Mouse (Mus musculus) G1E (cell line): Measurements from ENCODE around the gene Aldh3b2.

Experiments
- CTCF ChIP-seq: IDR thresholded peaks from 2 replicates; pipeline ENCODE4 v1.5.1; 2012; ENCODE audit warnings: low read depth, low read length, inconsistent platforms, mixed read lengths
- GATA1 ChIP-seq: IDR thresholded peaks from 2 replicates; pipeline ENCODE4 v1.6.1; 2012; ENCODE audit warnings: borderline replicate concordance, low read length, inconsistent platforms, mixed read lengths
- GATA2 ChIP-seq: IDR thresholded peaks from 2 replicates; pipeline ENCODE4 v1.6.1; 2012; ENCODE audit warnings: low read depth, low read length, inconsistent platforms, borderline replicate concordance
- TAL1 ChIP-seq: conservative IDR thresholded peaks from 2 replicates; pipeline ENCODE4 v1.6.1; 2012; ENCODE audit warnings: low read depth, low read length, inconsistent platforms, mixed read lengths

GRCm38 (mm10) chr19:3951461-3951860, 20.7 kb upstream of the Aldh3b2 start:
- no peak for TF ChIP-seq CTCF
- TF ChIP-seq TAL1: no peak
- no peak for TF ChIP-seq GATA2
- TF ChIP-seq GATA1: no peak
